8 mouse cellular contexts compared by ENCODE assay signal in genomic region chr17:81064279-81064978, GRCm38 (mm10). TPM values are rescaled to one million over a fixed set of nuclear protein-coding genes. Genes with fewer than 3 reads are reported as not detected.
DNase-seq lines count a peak whose midpoint lies in the region; ATAC-seq and TF ChIP-seq lines count a peak whose summit lies in the region.

No protein-coding gene starts in this region.

- H3K27me3 ChIP-seq in testis, adult 2 months (ENCODE audit: control insufficient read depth, insufficient read depth, low read length) = no peaks in the 10 kb centered on the region
- H3K27me3 ChIP-seq in forebrain, embryonic 15.5 days = no peaks in the 10 kb centered on the region
- no peaks in the 10 kb centered on the region for H3K27me3 ChIP-seq in intestine, embryonic 16.5 days (replicated peaks; ENCODE audit: control insufficient read depth, insufficient read depth, low read length)
- H3K27me3 ChIP-seq in liver, embryonic 11.5 days (replicated peaks; ENCODE audit: control insufficient read depth, insufficient read depth, low read length) = no peaks in the 10 kb centered on the region

- H3K4me2 ChIP-seq in forebrain, embryonic 15.5 days (replicated peaks) = peak overlapping the region; percentile 61
- peak overlapping the region; percentile 63 for H3K4me2 ChIP-seq in intestine, embryonic 16.5 days (ENCODE audit: low read depth, low read length)
- peak overlapping the region; percentile 77 for H3K4me2 ChIP-seq in liver, embryonic 11.5 days

- WGBS in forebrain, embryonic 15.5 days = 13% methylated on average over 28 of the region's 28 CpGs
- 10% methylated on average over 28 of the region's 28 CpGs for WGBS in intestine, embryonic 16.5 days
- WGBS in liver, embryonic 11.5 days = 12% methylated on average over 28 of the region's 28 CpGs

- intact Hi-C loops in gastrocnemius, postnatal 14 days (cut with DNase I; ENCODE audit: low total_unique reads) = no loop called here

- TF ChIP-seq CTCF in testis, adult 2 months (IDR thresholded peaks at IDR 0.05; ENCODE audit: control insufficient read depth, insufficient read depth, insufficient replicate concordance, low read depth, low read length) = no peak

- no peaks in the 10 kb centered on the region for H3K9me3 ChIP-seq in forebrain, embryonic 15.5 days
- H3K9me3 ChIP-seq in intestine, embryonic 16.5 days (ENCODE audit: control insufficient read depth, low read length) = no peaks in the 10 kb centered on the region
- no peaks in the 10 kb centered on the region for H3K9me3 ChIP-seq in liver, embryonic 11.5 days (ENCODE audit: control insufficient read depth, low read length)

- peak; percentile 88 for ATAC-seq in forebrain, embryonic 15.5 days (replicated peaks)
- peak; percentile 93 for ATAC-seq in intestine, embryonic 16.5 days
- peak; percentile 81 for ATAC-seq in liver, embryonic 11.5 days (replicated peaks; ENCODE audit: low FRiP score)

- DNase-seq in testis, postnatal 14 days (ENCODE audit: low spot score) = no peak
- peak; percentile 42 for DNase-seq in c-Kit-positive CD71-positive TER-119-negative erythroid progenitor cells, embryonic 14.5 days (ENCODE audit: low read depth)
- peak; percentile 37 for DNase-seq in liver, embryonic 11.5 days (ENCODE audit: low spot score)
- DNase-seq in neural tube, embryonic 10.5 days (ENCODE audit: extremely low spot score, low spot score) = peak; percentile 29
- no peak for DNase-seq in gastrocnemius, postnatal 14 days

- H3K27ac ChIP-seq in testis, adult 2 months (ENCODE audit: control insufficient read depth, insufficient read depth, low read depth, low read length) = peak overlapping the region; percentile 68
- peak overlapping the region; percentile 61 for H3K27ac ChIP-seq in forebrain, embryonic 15.5 days (replicated peaks)
- peak overlapping the region; percentile 77 for H3K27ac ChIP-seq in intestine, embryonic 16.5 days (ENCODE audit: low read length)
- H3K27ac ChIP-seq in liver, embryonic 11.5 days (ENCODE audit: low read depth, low read length) = peak overlapping the region; percentile 78

- no peaks in the 10 kb centered on the region for H3K36me3 ChIP-seq in testis, adult 2 months (ENCODE audit: control insufficient read depth, insufficient read depth, low read length)
- no peaks in the 10 kb centered on the region for H3K36me3 ChIP-seq in forebrain, embryonic 15.5 days
- no peaks in the 10 kb centered on the region for H3K36me3 ChIP-seq in intestine, embryonic 16.5 days (ENCODE audit: control insufficient read depth, insufficient read depth, low read length)
- H3K36me3 ChIP-seq in liver, embryonic 11.5 days (ENCODE audit: control insufficient read depth, insufficient read depth, low read length) = peaks cover 3% of the 10 kb centered on the region; the same call in 1 of the 2 replicates

- H3K9ac ChIP-seq in forebrain, embryonic 15.5 days (replicated peaks) = peak overlapping the region; percentile 97
- peak overlapping the region; percentile 99 for H3K9ac ChIP-seq in intestine, embryonic 16.5 days (ENCODE audit: low read depth, low read length)
- H3K9ac ChIP-seq in liver, embryonic 11.5 days (ENCODE audit: low read depth, low read length) = peak overlapping the region; percentile 95

- TF ChIP-seq POLR2A in testis, adult 2 months (IDR thresholded peaks at IDR 0.05; ENCODE audit: control insufficient read depth, low read depth, low read length) = no peak

- H3K4me1 ChIP-seq in testis, adult 2 months (ENCODE audit: control insufficient read depth, insufficient read depth, low read length) = no peaks in the 10 kb centered on the region; the same call in 1 of the 2 replicates
- peaks cover 4% of the 10 kb centered on the region; the same call in 1 of the 2 replicates for H3K4me1 ChIP-seq in forebrain, embryonic 15.5 days
- no peaks in the 10 kb centered on the region for H3K4me1 ChIP-seq in intestine, embryonic 16.5 days (ENCODE audit: control insufficient read depth, insufficient read depth, low read length)
- peaks cover 20% of the 10 kb centered on the region for H3K4me1 ChIP-seq in liver, embryonic 11.5 days (replicated peaks; ENCODE audit: control insufficient read depth, insufficient read depth, low read length)

- peak overlapping the region; percentile 79 for H3K4me3 ChIP-seq in testis, adult 2 months (ENCODE audit: control insufficient read depth, low read depth, low read length)
- H3K4me3 ChIP-seq in forebrain, embryonic 15.5 days = peak overlapping the region; percentile 97
- peak overlapping the region; percentile 96 for H3K4me3 ChIP-seq in intestine, embryonic 16.5 days (ENCODE audit: low read length)
- H3K4me3 ChIP-seq in liver, embryonic 11.5 days (ENCODE audit: low read depth, low read length) = peak overlapping the region; percentile 87

RNA-seq across cellular contexts. Expression of gene Thumpd2, which starts 0.5 kb away (rescaled TPM):
- polyA plus RNA-seq in testis, adult 2 months (2012; rRNA removed) = 0.61 and 0.67 TPM in 2 replicates
- 11.4 TPM in 2 replicates for polyA plus RNA-seq in forebrain, embryonic 15.5 days (2015; fragmentation: Nextera tagmentation; extraction: Ambion mirVana)
- polyA plus RNA-seq in intestine, embryonic 16.5 days (2015; fragmentation: Nextera tagmentation; extraction: Ambion mirVana) = 11.9 TPM in 2 replicates
- polyA plus RNA-seq in liver, embryonic 11.5 days (2014; fragmentation: Nextera tagmentation; extraction: Ambion mirVana) = 15.8 and 16.8 TPM in 2 replicates
- 1 to 10 TPM; 2.9 to 3.5 TPM for total RNA-seq in gastrocnemius, postnatal 14 days (2021)

Comparison
In these comparisons a context has a peak if more than half of its experiments do, and no peak if none do; other contexts are left out.
1. DNase-seq: peak in c-Kit-positive CD71-positive TER-119-negative erythroid progenitor cells, embryonic 14.5 days (single experiment), liver, embryonic 11.5 days (single experiment) and neural tube, embryonic 10.5 days (single experiment); none in testis, postnatal 14 days (single experiment) and gastrocnemius, postnatal 14 days (single experiment).
2. Peak in every context shown above with its lines, with median percentiles within 50 percentile points of each other: H3K27ac ChIP-seq, H3K4me3 ChIP-seq, ATAC-seq, H3K4me2 ChIP-seq and H3K9ac ChIP-seq.